Mouse (Mus musculus): Measurements from ENCODE around the gene Bicc1.

- TF ChIP-seq GATA1 (IDR thresholded peaks at IDR 0.05; ENCODE audit: borderline replicate concordance, low read length) (no peak), CTCF (IDR thresholded peaks at IDR 0.05; ENCODE audit: low read depth, low read length) (no peak), POLR2AphosphoS5 (IDR thresholded peaks at IDR 0.05; ENCODE audit: insufficient replicate concordance, low read depth, low read length) (no peak), TAL1 (conservative IDR thresholded peaks at IDR 0.05; ENCODE audit: low read depth, low read length) (no peak), GATA2 (IDR thresholded peaks at IDR 0.05; ENCODE audit: borderline replicate concordance, low read depth, low read length) (no peak)
Observed at GRCm38 (mm10) chr10:71082986-71083385, 76.5 kb downstream of the Bicc1 start.

Measured in G1E (cell line).